Mouse (Mus musculus) heart, postnatal 36 days (tissue): Measurements from ENCODE around the gene Srsf9. TPM values are rescaled to one million over a fixed set of nuclear protein-coding genes. Genes with fewer than 3 reads are reported as not detected.
A peak's percentile ranks its signal among the peaks of the same experiment; 100 is the strongest.

Experiments used
- DNase-seq, 2 experiments: peaks; one replicate each; pipeline ENCODE4 v3.0.0; 2021 to 2022
- intact Hi-C: fragments of 180-260 bp; cut with DNase I; formaldehyde crosslinking; loops from one replicate; pipeline ENCODE4 v1.15.1; 2025
- total RNA-seq, 2 experiments: library from RNA; stranded (reverse); gene quantifications; 2 replicates each; pipeline ENCODE4 v1.2.3; 2021

Srsf9 gene
- total RNA-seq, 2 experiments from 2014 or later = 16.0 to 18.1 TPM

DNA sequence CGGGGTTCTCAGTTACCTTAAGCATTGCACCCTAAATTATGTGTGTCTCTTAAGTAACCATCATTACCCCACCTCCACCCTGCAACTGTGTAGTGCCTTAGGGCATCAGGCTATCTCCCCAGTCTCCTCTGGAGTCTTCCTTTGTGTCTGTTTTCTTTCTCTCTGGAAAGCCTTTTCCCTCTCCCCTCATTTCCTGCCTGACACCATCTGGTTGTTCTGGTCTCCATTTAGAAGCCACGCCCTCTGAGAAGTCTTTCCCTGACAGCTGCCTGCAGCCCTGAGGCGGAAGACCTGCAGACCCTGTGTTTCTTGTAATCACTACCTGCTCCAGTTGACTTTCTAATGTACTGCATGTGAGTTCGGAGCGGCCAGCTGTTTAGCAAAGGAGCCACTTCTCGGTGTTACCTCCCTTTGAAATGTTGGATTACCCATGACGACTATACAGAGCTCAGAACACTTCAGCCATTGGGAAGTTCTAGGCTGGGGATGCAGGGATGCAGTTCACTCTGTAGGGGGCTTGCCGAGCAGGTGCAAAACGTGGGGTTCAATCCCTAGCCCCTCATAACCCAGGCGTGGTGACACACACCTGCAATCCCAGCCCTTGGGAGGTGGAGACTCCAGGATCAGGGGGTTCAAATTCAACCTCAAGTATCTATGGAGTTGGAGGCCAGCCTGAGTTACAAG is 9.2 kb upstream of the Srsf9 start:
- DNase-seq = no peak

DNA sequence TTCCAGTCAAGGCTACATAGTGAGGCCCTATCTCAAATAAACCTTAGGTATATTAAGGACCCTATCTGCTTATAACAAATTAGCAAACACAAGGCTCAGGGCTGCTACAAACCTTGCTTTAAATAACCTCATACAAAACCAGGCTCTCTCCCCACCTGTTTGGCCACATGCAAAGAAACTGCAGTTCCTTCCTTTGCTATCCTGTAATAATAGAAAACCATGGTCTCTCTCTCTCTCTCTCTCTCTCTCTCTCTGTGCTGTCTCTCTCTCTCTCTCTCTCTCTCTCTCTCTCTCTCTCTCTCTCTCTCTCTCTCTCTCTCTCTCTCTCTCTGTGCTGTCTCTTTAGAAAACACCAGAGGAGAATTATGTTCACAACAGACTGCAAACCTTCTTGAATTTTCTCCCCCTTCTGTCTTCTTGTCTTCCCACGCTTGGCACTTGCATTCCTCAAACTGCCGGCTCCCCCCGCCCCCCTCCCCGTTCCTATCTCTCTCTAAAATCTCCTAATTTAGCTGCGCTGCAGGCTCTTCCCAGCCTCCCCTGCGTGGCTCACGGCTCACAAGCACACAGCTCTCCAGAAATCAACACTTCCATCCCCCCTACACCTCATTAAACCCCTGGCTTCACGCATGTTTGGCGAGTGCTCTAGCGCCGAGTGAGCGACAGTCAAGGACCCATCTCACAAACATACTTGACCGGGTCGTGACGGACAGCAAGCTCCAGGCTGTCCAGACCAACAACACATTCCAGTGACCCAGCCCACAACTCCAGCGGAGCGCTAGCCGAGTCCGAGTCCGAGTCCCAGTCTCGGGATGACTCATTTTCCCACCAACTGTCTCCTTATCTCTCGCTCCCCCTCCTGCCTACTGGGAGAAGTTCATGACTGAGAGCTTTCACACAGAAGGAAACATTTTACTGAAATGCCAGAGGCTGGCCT is 7.7 kb upstream of the Srsf9 start:
- intact Hi-C loops = loop anchor here (2.0 kb wide), 1 partner anchor 18 kb away; the partner anchor contains the start of gene Dynll1

More for the DNA sequence above, 9.2 kb upstream of the Srsf9 start:
- intact Hi-C loops = loop anchor here (2.0 kb wide), 1 partner anchor 17 kb away; the partner anchor contains the start of gene Dynll1

DNA sequence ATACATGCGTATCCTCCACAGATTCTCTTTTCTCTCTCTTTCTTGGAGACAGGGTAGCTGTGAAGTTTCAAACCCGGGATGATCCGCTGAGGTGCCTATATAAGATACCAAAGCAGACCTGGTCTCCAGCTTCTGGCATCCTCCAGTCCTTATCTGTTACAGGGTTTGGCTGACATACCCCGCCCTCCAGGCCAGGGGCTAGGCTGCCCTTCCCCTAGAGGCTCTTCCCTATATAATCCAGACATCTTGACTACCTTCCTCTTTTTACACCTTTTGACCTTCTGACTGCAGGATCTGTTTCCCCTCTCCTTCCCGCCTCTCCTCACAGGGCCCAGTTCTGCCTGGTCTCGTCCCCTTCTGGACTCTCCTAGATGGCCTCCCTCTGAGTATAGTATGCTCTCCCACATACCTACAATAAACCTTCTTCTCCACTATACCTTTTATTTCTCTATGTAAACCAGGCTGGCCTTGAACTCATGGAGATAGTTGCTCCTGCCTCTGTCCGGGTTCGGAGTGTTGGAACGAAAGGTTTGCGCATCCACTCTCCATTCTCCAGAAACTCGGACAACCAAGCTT is 633 bp upstream of the Srsf9 start:
- intact Hi-C loops = loop anchor here (2.0 kb wide), 1 partner anchor 48 kb away; the partner anchor contains the start of gene Coq5
- DNase-seq = no peak

More for the DNA sequence above, 7.7 kb upstream of the Srsf9 start:
- DNase-seq = peak; percentile 66 to 75

DNA sequence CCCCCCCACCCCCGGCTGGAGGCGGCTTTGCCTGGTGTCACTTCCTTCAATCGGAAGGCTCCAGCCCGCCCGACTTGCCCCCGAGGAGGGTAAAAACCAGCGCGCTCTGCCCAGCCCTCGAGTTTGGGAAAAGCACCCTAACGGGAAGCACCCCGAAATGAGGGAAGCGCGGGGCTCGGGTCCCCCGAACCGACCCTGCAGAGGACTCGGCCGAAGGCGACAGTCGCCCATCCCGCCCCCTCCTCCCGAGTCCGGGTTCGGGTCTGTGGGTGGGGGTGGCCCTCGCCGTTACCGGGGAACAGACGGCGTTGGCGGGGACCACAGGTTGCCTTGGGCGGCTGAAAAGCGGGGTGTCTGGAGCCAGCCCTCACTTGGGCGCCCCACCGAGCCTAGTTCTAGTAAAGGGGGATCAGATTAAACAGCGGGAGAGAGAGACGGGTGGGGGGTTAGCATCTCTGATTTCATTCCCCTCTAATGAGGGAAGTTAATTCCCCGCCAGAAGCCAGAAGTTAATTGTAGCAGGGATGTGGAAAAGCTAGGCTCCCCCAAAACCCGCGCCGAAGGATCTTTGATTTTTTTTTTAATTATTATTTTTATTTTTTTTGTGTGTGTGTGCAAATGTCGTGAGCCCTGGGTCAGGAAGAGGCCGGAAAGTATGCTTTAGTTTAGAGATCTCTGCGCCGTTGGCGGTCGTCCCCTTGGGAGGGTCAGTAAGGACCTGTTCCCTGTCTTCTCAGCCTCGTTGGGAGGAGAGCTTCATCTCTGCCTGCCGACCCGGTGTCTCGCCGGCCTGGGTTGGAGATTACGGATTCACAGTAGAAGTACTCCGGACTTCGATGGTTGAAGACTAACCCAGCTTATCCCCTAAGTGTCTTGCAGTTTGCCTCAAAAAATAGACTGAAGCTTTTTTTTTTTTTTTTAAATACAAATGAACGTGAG is 902 bp downstream of the Srsf9 start:
- intact Hi-C loops = loop anchor here (1.0 to 2.0 kb wide), 2 partner anchors 12 to 49 kb away; partner anchors contain the start of gene Coq5
- peak; percentile 33 to 52 for DNase-seq

DNA sequence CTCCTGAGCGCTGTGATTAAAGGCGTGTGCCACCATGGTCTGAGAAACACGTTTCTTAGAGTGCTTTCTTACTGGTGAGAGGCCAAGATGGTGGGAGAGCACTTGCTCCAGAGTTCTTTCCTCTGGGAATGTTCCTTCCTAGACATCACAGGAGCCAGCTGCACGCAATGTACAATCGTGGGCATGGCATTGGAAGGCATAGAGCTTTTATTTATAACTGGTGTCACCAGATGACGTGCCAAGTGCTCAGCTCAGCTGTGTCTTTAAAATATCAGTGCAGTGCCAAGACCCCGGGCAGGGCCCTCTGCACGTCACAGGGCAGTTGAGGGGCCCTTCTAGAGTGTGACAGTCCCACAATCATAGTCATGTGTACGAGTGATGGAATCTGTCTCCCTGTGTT is 4.0 kb downstream of the Srsf9 start:
- intact Hi-C loops = no loop called here
- no peak for DNase-seq

DNA sequence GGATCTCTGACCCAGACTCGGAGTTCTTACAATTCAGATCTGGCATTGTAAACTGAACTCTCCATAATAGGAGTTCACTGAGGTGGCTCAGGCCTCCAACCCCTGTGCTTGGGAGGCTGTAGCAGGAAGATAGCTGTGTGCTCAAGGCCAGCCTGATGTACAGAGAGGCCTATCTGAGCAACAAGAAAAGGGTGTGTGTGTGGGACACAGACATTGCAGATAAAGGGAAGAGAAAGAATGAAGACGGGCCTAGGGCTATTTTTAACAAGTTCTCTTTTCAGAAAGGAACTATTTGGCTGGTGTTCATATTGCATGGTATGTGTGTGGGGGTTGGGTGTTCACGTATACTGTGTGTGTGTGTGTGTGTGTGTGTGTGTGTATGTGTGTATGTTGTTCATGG is 6.6 kb downstream of the Srsf9 start:
- intact Hi-C loops = no loop called here
- DNase-seq = no peak

DNA sequence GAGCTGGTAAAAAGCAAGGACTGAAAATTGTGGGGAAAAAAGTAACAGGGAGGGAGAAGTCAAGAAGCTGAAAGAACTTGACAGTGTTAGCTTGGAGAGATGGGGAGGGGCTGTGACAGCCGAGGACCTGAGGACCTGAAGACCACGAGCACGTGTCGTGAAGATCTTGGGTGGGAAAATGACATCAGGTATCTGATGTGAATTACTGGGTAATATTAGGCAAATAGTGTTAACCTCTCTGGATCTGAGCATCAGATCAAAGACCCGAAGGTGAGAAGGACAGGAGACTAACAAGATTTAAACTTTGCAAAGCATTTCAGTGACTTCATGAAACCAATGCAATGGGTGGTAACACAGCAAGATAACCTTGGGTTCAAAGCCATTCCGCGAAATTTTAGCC is 13.0 kb downstream of the Srsf9 start:
- intact Hi-C loops = loop anchor here (1.0 to 2.0 kb wide), 3 partner anchors 13 to 67 kb away; partner anchors contain the start of genes Dynll1, Rnf10 and Srsf9

DNA sequence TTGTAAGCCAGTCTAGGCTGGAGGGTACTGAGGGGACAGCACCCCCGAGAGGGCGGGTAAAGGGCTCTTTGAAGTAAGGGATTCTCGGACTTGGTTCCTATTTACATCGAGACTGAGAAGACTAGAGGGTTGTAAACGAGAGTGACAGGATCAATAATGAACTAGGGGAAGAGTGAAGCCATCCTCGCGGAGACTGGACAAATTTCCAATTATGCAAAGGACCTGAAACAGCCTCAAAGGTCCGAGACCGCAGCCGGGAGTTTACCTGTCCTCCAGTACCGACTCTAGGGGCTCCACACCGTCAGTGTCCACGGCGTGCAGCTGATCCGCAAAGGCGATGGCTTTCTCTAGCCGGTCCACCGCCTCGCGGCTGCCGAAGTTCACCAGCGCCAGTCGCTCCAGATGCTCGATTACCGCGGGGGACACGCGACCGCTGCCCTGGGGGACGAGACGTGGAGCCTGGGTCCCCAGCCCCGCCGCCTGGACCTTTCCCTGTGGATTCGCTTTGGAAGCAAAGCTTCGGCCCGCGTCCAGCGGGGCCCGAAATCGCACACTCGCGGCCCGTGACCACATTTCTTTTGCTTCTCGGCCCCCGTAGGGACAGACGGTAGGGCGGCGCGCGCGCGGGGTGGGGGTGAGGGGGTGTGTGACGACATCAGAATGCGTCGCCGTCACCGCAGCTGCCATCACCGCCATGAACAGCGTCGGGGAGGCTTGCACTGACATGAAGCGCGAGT is 13.8 kb downstream of the Srsf9 start, which contains the start of the genes Gatc and Triap1:
Gatc (minus strand) TSS at position 602 of the 737 bp plus-strand sequence.
Triap1 (plus strand) TSS at position 649 of the 737 bp plus-strand sequence.
- DNase-seq = peak; percentile 89 to 92
- intact Hi-C loops = loop anchor here (1.0 to 2.0 kb wide), 3 partner anchors 13 to 68 kb away; partner anchors contain the start of genes Dynll1, Rnf10 and Srsf9

More for the DNA sequence above, 13.0 kb downstream of the Srsf9 start:
- DNase-seq = no peak

DNA sequence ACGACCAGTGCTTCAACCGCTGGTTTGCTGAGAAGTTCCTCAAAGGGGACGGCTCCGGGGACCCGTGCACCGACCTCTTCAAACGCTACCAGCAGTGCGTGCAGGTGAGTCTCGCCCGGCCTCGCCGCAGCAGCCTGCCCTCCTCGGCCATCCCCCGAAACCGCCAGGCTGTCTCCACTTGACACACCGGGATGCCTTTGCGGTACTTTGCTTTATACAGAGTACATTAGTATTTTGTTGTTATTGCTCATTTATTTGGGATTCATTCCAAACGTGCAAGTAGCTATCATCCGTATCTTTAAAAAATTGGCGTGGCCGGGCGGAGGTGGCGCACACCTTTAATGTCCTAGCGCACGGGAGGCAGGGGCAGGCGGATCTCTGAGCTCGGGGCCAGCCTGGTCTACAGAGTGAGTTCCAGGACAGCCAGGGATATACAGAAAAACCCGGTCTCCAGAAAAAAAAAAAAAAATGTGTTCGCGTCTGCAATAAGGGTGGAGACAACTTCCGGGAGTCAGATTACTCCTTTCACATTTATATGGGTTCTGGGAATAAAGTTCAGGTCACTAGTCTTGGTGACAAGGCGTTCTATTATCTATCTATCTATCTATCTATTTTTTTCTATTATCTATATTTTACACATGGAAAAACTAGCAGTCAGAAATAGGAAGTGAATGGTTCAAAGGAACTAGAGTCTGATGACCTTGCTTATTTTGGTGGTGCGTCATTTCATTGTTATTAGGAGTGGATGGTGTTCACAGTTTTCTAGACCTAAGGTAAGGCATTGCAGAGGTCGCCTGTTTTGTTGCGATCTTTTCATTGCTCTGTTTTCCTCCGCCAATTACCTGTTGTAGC is 14.6 kb downstream of the Srsf9 start:
- DNase-seq = no peak
- intact Hi-C loops = loop anchor here (2.0 kb wide), 2 partner anchors 41 to 69 kb away; partner anchors contain the start of genes Dynll1 and Rnf10

DNA sequence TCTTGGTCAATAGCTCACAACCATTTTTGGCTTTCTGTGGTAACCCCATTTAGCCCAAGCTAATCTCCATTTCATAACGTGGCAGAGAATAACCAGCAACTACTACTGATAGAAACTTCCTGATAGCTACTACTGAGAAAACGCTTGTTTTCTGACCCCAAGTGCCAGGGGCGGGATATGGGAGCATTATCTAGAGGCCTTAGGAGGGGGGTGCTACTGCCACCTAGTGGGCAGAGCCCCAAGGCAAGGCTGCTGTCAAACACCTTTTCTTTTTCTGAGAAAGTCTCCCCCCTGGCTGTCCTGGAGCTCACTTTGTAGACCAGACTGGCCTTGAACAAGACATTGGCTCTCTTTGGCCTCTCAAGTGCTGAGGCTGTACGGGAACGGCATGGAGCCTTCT is 20.6 kb downstream of the Srsf9 start:
- intact Hi-C loops = loop anchor here (2.0 to 5.0 kb wide), 2 partner anchors 109 to 220 kb away; no protein-coding TSS in a partner anchor
- DNase-seq = peak; percentile 83 to 85

DNA sequence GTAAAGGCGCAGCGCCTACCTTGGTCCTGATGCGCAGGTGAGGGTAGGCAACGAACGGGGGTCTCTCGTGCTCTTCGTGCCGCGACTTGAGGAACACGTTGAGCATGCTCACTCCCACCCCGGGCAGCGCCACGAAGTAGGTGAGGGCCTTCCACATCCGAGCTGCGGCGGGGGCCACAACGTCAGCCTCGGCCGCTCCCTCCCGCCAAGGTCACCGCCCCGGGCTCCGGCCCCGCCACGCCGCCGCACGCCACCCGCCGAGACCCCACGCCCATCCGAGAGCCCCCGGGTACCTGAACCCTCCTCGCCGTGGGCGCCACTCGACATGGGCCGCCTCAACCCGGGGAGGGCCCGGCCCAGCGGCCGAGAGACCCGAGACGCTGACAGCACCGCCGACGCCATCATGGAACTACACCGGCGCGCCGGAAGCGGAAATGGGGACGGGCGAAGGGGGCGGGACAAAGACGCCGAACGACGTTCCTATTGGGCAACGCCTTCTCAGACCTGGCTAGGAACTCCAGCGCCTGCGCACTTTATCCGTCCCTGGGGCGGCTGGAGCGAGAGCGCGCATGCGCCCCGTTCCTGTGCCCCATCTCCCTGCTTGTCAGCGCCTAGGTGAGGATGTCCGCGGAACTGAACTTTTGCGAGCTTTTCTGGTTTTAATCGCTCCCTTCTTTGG is 21.7 kb downstream of the Srsf9 start, which contains the start of gene Cox6a1:
Cox6a1 (minus strand) TSS at position 436 of the 679 bp plus-strand sequence.
- intact Hi-C loops = loop anchor here (5.0 kb wide), 1 partner anchor 221 kb away; no protein-coding TSS in a partner anchor
- DNase-seq = peak; percentile 98 to 99

DNA sequence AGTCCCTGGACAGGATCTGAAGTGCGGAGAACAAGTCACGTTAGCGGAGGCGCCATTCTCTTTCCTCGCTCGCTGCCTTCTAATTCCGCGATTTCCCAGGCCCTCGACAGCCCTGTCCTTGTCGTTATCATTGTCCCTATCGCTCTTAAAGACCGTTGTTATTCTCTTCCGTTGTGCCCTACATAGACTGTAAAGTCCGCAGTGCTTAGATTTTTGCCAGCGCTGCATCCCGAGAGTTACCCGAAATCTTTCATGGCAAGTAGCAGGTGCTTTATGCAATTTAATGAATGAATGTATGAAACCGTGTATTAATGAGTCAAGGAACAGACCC is 22.2 kb downstream of the Srsf9 start:
- intact Hi-C loops = loop anchor here (5.0 kb wide), 1 partner anchor 222 kb away; no protein-coding TSS in a partner anchor
- no peak for DNase-seq

DNA sequence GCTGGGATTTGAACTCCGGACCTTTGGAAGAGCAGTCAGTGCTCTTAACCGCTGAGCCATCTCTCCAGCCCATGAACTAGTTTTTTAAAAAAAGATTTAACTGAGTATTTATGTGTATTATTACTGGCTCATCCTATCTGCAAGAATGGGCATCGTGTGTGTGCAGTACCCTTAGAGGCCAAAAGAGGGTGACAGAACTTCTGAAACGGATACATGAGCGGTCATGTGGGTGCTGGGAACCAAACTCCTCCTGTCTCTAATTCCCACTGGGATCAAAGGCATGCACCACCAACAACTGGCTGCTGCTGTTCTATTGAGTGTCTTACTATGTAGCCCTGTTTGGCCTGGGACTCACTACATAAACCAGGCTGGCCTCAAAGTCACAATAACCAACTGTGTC is 24.4 kb downstream of the Srsf9 start:
- intact Hi-C loops = no loop called here
- DNase-seq = no peak

DNA sequence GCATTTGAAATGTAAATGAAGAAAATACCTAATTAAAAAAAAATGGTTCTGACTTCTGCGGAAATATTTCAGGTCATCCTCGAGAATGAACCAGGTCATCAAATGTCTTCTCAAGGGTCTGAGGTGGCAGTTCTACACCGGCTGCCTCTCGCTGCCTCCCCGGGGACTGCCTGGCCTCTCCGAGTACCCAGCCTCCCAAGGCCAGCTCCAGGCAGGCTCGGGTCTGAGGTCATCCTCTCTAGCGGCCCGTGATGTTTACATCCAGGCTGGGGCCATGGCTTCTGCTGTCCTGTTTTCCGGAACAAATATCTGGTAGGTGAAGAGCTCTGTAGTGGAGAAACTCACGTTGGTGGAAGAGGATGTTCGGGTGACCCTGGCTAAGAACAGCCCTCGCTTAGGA is 28.1 kb downstream of the Srsf9 start:
- intact Hi-C loops = no loop called here

DNA sequence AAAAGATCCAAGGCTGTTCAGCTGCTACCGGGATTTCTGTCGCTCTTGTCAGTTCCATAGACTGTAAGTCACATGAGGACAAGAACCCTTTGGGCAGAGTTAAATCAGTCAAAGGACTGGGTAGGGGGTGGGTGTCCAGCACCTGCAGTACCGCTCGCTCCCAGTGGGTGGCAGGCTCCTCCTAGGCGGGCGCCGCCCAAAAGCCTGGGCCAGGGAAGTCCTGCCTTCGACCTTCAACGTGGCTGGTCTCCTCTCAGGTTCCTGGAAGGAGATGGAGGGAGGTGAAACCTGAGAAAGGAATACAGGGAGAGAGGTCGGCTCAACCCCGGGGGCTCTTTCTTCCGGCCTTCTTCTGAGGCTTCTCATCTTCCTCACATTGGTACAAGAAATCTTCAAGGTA is 31.9 kb downstream of the Srsf9 start:
- intact Hi-C loops = loop anchor here (1.0 kb wide), 1 partner anchor 82 kb away; no protein-coding TSS in a partner anchor
- peak; percentile 83 to 90 for DNase-seq

More for the DNA sequence above, 28.1 kb downstream of the Srsf9 start:
- no peak for DNase-seq

DNA sequence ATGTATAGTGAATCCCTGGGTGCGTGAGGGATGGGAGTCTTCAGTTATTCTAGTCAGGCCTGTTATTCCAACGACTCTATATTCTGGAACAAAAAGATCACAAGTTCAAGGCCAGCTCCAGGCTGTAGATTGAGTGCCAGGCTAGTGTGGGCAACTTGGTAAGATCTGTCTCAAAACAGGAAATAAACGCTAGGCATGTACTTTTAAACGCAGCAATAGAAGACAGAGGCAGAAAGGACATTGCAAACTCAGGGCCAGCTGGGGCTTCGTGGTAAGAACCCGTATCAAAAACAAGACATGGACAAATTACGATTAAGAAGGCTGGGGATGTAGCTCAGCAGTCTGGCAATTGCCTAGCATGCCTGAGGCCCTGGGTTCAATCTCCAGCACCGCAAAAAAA is 32.5 kb downstream of the Srsf9 start:
- intact Hi-C loops = loop anchor here (1.0 kb wide), 1 partner anchor 82 kb away; no protein-coding TSS in a partner anchor
- no peak for DNase-seq
